Mouse (Mus musculus): Measurements from ENCODE around the gene Rsbn1l.

DNA sequence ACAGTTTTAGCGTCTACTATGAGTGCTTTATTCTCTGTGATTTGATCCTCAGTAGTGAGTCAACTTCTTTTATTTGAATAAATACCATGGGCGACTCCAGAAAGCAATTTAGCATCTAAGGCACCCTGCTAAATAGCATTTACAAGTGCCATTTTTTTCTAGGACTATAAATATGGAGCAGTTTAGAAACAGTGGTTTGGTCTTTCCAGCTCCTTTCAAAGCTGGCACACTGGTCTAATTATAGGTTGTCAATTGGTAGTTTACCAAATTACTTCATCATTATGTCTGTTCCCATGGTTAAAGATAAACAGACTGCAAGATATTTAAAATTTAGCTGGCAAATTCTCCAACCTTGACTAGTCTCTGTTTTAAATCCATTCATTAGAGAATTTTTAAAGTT, 112.4 kb downstream of the Rsbn1l start:
- TF ChIP-seq EP300 (IDR thresholded peaks at IDR 0.05; ENCODE audit: insufficient read depth, low read depth, low read length) (no peak), CTCF (IDR thresholded peaks at IDR 0.05; ENCODE audit: low read depth, low read length) (no peak), POLR2A (IDR thresholded peaks at IDR 0.05; ENCODE audit: insufficient read depth, low read length) (no peak)

All from ES-Bruce4 (cell line).